Mouse (Mus musculus): ENCODE results near the gene 4930562C15Rik.

- no peak for TF ChIP-seq CTCF (IDR thresholded peaks at IDR 0.05; ENCODE audit: extremely low read depth, insufficient read depth, insufficient read length, insufficient replicate concordance)
- no peak for TF ChIP-seq POLR2A (IDR thresholded peaks at IDR 0.05; ENCODE audit: low read depth, low read length)
Observed at GRCm38 (mm10) chr16:4896249-4897027, 61.2 kb downstream of the 4930562C15Rik start.
